Mouse (Mus musculus) lung, embryonic 14.5 days (tissue): Measurements from ENCODE around the gene Kat14. TPM values are rescaled to one million over a fixed set of nuclear protein-coding genes. Genes with fewer than 3 reads are reported as not detected.
A peak's percentile ranks its signal among the peaks of the same experiment; 100 is the strongest.

Experiments used
- ATAC-seq: fragments of 200-750 bp; cut with Nextera tagmentation; 2 replicates; pipeline ENCODE4 v1.8.0; 2017; ENCODE audit warnings: mild to moderate bottlenecking, moderate TSS enrichment, moderate library complexity; ENCODE audit not compliant: insufficient read depth
- DNase-seq: peaks from one replicate; pipeline ENCODE4 v3.0.0-alpha.2; 2015
- H3K27ac ChIP-seq: fragments of 300-500 bp; sonication (generic); 2 replicates; pipeline ENCODE4 v1.5.1; 2014; ENCODE audit warnings: low read depth, mild to moderate bottlenecking, moderate library complexity
- H3K27me3 ChIP-seq: fragments of 300-500 bp; sonication (generic); 2 replicates; pipeline ENCODE4 v1.6.1; 2014; ENCODE audit warnings: low read length, control low read depth; ENCODE audit not compliant: insufficient read depth
- H3K36me3 ChIP-seq: fragments of 300-500 bp; sonication (generic); 2 replicates; pipeline ENCODE4 v1.6.1; 2014; ENCODE audit warnings: control low read depth; ENCODE audit not compliant: insufficient read depth
- H3K4me1 ChIP-seq: fragments of 300-500 bp; sonication (generic); 2 replicates; pipeline ENCODE4 v1.6.1; 2014; ENCODE audit warnings: antibody characterized with exemption, control low read depth; ENCODE audit not compliant: insufficient read depth
- H3K4me2 ChIP-seq: fragments of 300-500 bp; sonication (generic); 2 replicates; pipeline ENCODE4 v1.6.1; 2014; ENCODE audit warnings: mild to moderate bottlenecking
- H3K4me3 ChIP-seq: fragments of 300-500 bp; sonication (generic); 2 replicates; pipeline ENCODE4 v1.5.1; 2014; ENCODE audit warnings: low read depth, low read length
- H3K9ac ChIP-seq: fragments of 300-500 bp; sonication (generic); 2 replicates; pipeline ENCODE4 v1.6.1; 2014
- H3K9me3 ChIP-seq: fragments of 300-500 bp; sonication (generic); 2 replicates; pipeline ENCODE4 v1.6.1; 2016; ENCODE audit warnings: low read depth, low read length, control low read depth
- CTCF ChIP-seq: IDR thresholded peaks from 2 replicates; pipeline ENCODE4 v1.5.1; 2016; ENCODE audit warnings: antibody characterized with exemption, low read depth
- WGBS: fragments of 180-500 bp; shearing (Covaris S2); extraction: QIAGEN DNeasy Blood & Tissue Kit; methylation state at CpG from one replicate; pipeline ENCODE4 v1.1.7; 2014; 5-methylcytosine and 5-hydroxymethylcytosine counted together
- polyA plus RNA-seq: library from polyadenylated mRNA; unstranded; fragments of >200 nt; fragmentation: Nextera tagmentation; extraction: Ambion mirVana; gene quantifications from 2 replicates; pipeline ENCODE4 v1.2.1, GENCODE M21; 2014

Gene Kat14
- polyA plus RNA-seq, 1 experiment from 2014 or later, result 43.7 TPM

DNA sequence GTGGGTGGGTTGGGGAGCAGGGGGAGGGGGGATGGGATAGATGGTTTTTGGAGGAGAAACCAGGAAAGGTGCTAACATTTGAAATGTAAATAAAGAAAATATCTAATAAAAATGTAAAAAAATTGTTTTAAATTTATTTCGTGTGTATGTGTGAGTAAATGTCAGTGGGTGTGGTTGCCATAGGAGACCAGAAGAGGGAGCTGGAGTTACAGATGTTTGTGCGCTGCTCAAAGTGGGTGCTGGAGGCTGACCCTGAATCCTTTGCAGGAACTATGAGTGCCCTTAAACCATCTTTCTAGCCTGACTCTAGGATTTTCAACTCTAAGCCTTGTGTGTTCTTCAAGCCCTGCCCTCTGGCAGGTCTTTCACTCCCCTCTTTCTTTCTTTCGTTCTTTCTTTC is 20.3 kb upstream of the Kat14 start:
- WGBS, result 75% methylated on average over 3 of the region's 3 CpGs
- DNase-seq, result no peak

GRCm38 (mm10) chr2:144352843-144353242 is 15.9 kb upstream of the Kat14 start:
- no peaks in the 10 kb centered on the region for H3K27me3 ChIP-seq
- 81% methylated on average over 11 of the region's 11 CpGs for WGBS
- no peaks in the 10 kb centered on the region for H3K9me3 ChIP-seq
- no peak overlapping the region for H3K4me3 ChIP-seq
- no peaks in the 10 kb centered on the region for H3K4me1 ChIP-seq
- no peak overlapping the region for H3K27ac ChIP-seq
- no peak overlapping the region for H3K9ac ChIP-seq
- DNase-seq (no peak), ATAC-seq (no peak)
- TF ChIP-seq CTCF, result no peak
- H3K4me2 ChIP-seq, result no peak overlapping the region
- H3K36me3 ChIP-seq, result no peaks in the 10 kb centered on the region

More for the DNA sequence above, 20.3 kb upstream of the Kat14 start:
- Histone ChIP-seq H3K27me3 (no peaks in the 10 kb centered on the region), H3K9me3 (no peaks in the 10 kb centered on the region), H3K4me2 (no peak overlapping the region), H3K36me3 (no peaks in the 10 kb centered on the region), H3K4me3 (no peak overlapping the region), H3K9ac (no peak overlapping the region), H3K27ac (no peak overlapping the region), H3K4me1 (no peaks in the 10 kb centered on the region)
- TF ChIP-seq CTCF, result peak; percentile 24; the same call in 1 of the 2 replicates
- no peak for ATAC-seq

DNA sequence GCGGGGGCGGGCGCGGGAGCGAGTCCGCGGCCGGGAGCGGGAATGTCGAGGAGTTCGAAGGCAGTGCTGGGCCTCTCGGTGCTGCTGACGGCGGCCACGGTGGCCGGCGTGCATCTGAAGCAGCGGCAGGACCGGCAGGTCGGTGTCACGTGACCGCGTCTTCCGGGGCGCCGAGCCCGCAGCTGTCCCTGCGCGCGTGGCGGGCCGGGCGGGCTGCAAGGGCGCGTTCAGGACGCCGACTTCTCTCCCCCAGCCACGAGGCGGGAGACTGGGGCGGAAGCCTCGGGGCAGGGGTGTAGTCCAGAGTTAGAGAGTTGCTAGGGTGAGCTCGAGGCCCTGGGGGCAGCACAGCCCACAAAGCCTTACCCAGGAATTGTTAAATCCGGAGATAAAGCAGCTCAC is 238 bp downstream of the Kat14 start:
- Histone ChIP-seq H3K4me3 (peak overlapping the region; percentile 81), H3K4me2 (peak overlapping the region; percentile 76), H3K27me3 (no peaks in the 10 kb centered on the region), H3K4me1 (no peaks in the 10 kb centered on the region), H3K27ac (peak overlapping the region; percentile 93), H3K9ac (peak overlapping the region; percentile 85), H3K36me3 (peaks cover 11% of the 10 kb centered on the region), H3K9me3 (no peaks in the 10 kb centered on the region)
- DNase-seq (peak; percentile 81), ATAC-seq (peak; percentile 94)
- no peak for TF ChIP-seq CTCF
- under 1% methylated on average over 43 of the region's 43 CpGs for WGBS

DNA sequence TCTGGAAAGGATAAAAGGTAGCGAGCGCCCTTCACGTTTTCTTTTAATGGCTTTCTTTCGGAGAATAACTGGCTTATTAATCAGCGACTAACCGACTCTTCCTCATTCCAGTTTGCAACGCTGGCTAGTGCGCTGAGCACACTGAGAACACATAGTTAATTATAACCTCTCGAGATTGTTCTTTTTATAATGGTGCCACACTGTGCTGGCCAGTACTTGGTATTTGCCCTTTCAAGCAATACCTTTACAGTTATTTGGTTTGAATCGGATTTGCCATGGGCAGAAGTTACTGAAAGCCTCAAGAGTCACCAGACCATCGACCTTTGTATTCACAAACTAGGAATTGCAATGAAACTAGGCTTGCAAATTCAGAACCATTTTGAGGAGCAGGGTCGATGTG is 728 bp downstream of the Kat14 start:
- ATAC-seq, result no peak
- WGBS, result 1% methylated on average over 12 of the region's 12 CpGs

DNA sequence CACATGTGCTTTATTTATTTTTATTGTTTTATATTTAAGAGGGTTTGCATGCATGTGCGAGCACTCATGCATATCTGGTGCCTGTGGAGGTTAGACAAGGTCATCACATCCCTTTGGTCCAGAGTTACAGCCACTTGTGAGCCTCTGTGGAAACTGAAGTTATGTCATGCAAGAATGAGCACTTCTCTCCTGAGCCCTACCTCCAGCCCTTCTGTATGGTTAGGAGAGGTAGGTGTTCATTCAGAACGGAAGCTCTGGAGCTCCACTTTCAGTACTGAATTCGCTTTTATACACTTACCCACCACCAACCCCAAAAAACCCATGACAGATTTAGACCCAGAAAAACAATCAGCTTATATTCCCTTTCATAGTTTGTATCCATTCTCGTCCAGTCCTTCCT is 2.8 kb downstream of the Kat14 start:
- Histone ChIP-seq H3K4me3 (no peak overlapping the region), H3K9me3 (no peaks in the 10 kb centered on the region), H3K9ac (no peak overlapping the region), H3K4me2 (no peak overlapping the region), H3K27me3 (no peaks in the 10 kb centered on the region), H3K36me3 (peaks cover 36% of the 10 kb centered on the region), H3K4me1 (no peaks in the 10 kb centered on the region), H3K27ac (no peak overlapping the region)
- WGBS, result 82% methylated on average over 4 of the region's 4 CpGs
- DNase-seq (no peak), ATAC-seq (no peak)
- no peak for TF ChIP-seq CTCF

More for the DNA sequence above, 728 bp downstream of the Kat14 start:
- peaks cover 16% of the 10 kb centered on the region for H3K36me3 ChIP-seq
- peak overlapping the region; percentile 93 for H3K27ac ChIP-seq
- no peak for TF ChIP-seq CTCF
- peak overlapping the region; percentile 81 for H3K4me3 ChIP-seq
- H3K4me2 ChIP-seq, result peak overlapping the region; percentile 76
- DNase-seq, result no peak
- H3K4me1 ChIP-seq, result no peaks in the 10 kb centered on the region
- H3K27me3 ChIP-seq, result no peaks in the 10 kb centered on the region
- H3K9me3 ChIP-seq, result no peaks in the 10 kb centered on the region
- H3K9ac ChIP-seq, result peak overlapping the region; percentile 85

GRCm38 (mm10) chr2:144373063-144373462 is 4.3 kb downstream of the Kat14 start:
- Histone ChIP-seq H3K4me1 (no peaks in the 10 kb centered on the region), H3K27me3 (no peaks in the 10 kb centered on the region), H3K4me2 (no peak overlapping the region), H3K36me3 (peaks cover 48% of the 10 kb centered on the region), H3K9ac (no peak overlapping the region), H3K4me3 (no peak overlapping the region), H3K27ac (no peak overlapping the region), H3K9me3 (no peaks in the 10 kb centered on the region)
- no peak for TF ChIP-seq CTCF
- DNase-seq, result no peak
- ATAC-seq, result no peak
- 90% methylated on average over 9 of the region's 9 CpGs for WGBS

DNA sequence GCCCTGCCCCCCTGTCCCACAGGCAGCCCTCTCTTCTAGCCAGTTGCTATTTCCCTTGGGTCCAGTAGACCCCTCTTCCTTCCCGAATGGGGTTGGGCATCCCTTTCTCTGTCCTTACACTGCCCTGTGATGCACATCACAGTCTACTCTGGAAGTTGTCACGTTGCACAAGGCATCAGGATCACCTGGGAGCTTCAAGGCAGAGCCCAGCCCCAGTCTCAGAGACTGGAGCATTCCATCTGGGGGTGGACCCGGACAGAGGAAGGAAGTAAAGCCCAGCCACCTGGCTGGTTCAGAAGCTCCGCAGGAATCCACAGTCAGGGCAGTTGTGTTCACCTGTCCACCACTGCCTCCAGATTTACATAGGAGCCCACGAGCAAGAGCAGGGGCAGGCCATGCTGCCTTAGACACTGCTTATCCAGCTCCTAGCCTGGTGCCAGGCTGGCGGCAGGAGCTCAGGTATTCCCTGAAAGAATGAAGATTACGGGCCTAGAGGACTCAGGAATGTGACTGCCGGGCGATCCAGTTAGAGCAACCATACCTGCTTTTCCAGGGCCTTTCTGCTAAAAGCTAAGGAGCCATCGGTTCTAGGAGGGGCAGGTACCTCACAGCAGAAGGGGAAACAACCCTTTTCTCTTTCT is 6.4 kb downstream of the Kat14 start:
- Histone ChIP-seq H3K27me3 (no peaks in the 10 kb centered on the region), H3K9ac (no peak overlapping the region), H3K4me2 (no peak overlapping the region), H3K36me3 (peaks cover 68% of the 10 kb centered on the region), H3K27ac (no peak overlapping the region), H3K9me3 (no peaks in the 10 kb centered on the region), H3K4me3 (no peak overlapping the region), H3K4me1 (no peaks in the 10 kb centered on the region)
- TF ChIP-seq CTCF, result no peak
- 73% methylated on average over 10 of the region's 10 CpGs for WGBS
- DNase-seq (no peak), ATAC-seq (no peak)
